Mouse (Mus musculus): ENCODE measurements around the gene Pla2g6. TPM values are rescaled to one million over a fixed set of nuclear protein-coding genes. Genes with fewer than 3 reads are reported as not detected.

Pla2g6 gene
- polyA plus RNA-seq, 1 experiment from 2014 or later = 24.0 TPM

- ATAC-seq (ENCODE audit: low read depth) = no peak
- WGBS = 55% methylated on average over 8 of the region's 8 CpGs
Measured at GRCm38 (mm10) chr15:79346051-79346793, 18.0 kb upstream of the Pla2g6 start, which contains the start of gene Maff. Maff (plus strand) TSS chr15:79346621.

GRCm38 (mm10) chr15:79344627-79345026, 16.4 kb upstream of the Pla2g6 start:
- no peaks in the 10 kb centered on the region for H3K27me3 ChIP-seq (ENCODE audit: control insufficient read depth, insufficient read depth, low read length)
- no peak for ATAC-seq (ENCODE audit: low read depth)
- H3K9me3 ChIP-seq (ENCODE audit: control insufficient read depth, low read length) = no peaks in the 10 kb centered on the region
- no peaks in the 10 kb centered on the region for H3K36me3 ChIP-seq (ENCODE audit: control insufficient read depth, insufficient read depth, low read length)
- H3K4me1 ChIP-seq (ENCODE audit: control insufficient read depth, insufficient read depth, low read length) = 0 out of 2 replicates have a peak, but pooled peaks cover 5% of the 10 kb centered on the region
- H3K9ac ChIP-seq (replicated peaks; ENCODE audit: low read depth, low read length) = no peak overlapping the region
- H3K4me3 ChIP-seq (ENCODE audit: low read depth, low read length) = no peak overlapping the region
- no peak overlapping the region for H3K27ac ChIP-seq (ENCODE audit: low read depth, low read length)
- WGBS = 59% methylated on average over 4 of the region's 4 CpGs
- no peak overlapping the region for H3K4me2 ChIP-seq (ENCODE audit: low read depth, low read length)

More at GRCm38 (mm10) chr15:79346051-79346793, 18.0 kb upstream of the Pla2g6 start, which contains the start of gene Maff:
- Histone ChIP-seq H3K4me1 (ENCODE audit: control insufficient read depth, insufficient read depth, low read length) (0 out of 2 replicates have a peak, but pooled peaks cover 5% of the 10 kb centered on the region), H3K36me3 (ENCODE audit: control insufficient read depth, insufficient read depth, low read length) (no peaks in the 10 kb centered on the region), H3K27ac (ENCODE audit: low read depth, low read length) (peak within 1 kb of the TSS; percentile 61), H3K27me3 (ENCODE audit: control insufficient read depth, insufficient read depth, low read length) (no peaks in the 10 kb centered on the region), H3K9ac (replicated peaks; ENCODE audit: low read depth, low read length) (peak within 1 kb of the TSS; percentile 63), H3K4me3 (ENCODE audit: low read depth, low read length) (peak within 1 kb of the TSS; percentile 81), H3K9me3 (ENCODE audit: control insufficient read depth, low read length) (no peaks in the 10 kb centered on the region), H3K4me2 (ENCODE audit: low read depth, low read length) (peak within 1 kb of the TSS; percentile 96)

- H3K4me1 ChIP-seq (ENCODE audit: control insufficient read depth, insufficient read depth, low read length) = no peaks in the 10 kb centered on the region
- no peak overlapping the region for H3K4me3 ChIP-seq (ENCODE audit: low read depth, low read length)
- H3K27me3 ChIP-seq (ENCODE audit: control insufficient read depth, insufficient read depth, low read length) = no peaks in the 10 kb centered on the region
- WGBS = 77% methylated on average over 6 of the region's 6 CpGs
- no peak for ATAC-seq (ENCODE audit: low read depth)
- no peaks in the 10 kb centered on the region for H3K9me3 ChIP-seq (ENCODE audit: control insufficient read depth, low read length)
- no peak overlapping the region for H3K9ac ChIP-seq (replicated peaks; ENCODE audit: low read depth, low read length)
- H3K36me3 ChIP-seq (ENCODE audit: control insufficient read depth, insufficient read depth, low read length) = no peaks in the 10 kb centered on the region
- H3K4me2 ChIP-seq (ENCODE audit: low read depth, low read length) = no peak overlapping the region
- H3K27ac ChIP-seq (ENCODE audit: low read depth, low read length) = no peak overlapping the region
Measured at GRCm38 (mm10) chr15:79342641-79343337, 14.6 kb upstream of the Pla2g6 start.

- H3K27me3 ChIP-seq (ENCODE audit: control insufficient read depth, insufficient read depth, low read length) = no peaks in the 10 kb centered on the region
- H3K4me3 ChIP-seq (ENCODE audit: low read depth, low read length) = no peak overlapping the region
- no peaks in the 10 kb centered on the region for H3K4me1 ChIP-seq (ENCODE audit: control insufficient read depth, insufficient read depth, low read length)
- no peak overlapping the region for H3K9ac ChIP-seq (replicated peaks; ENCODE audit: low read depth, low read length)
- H3K9me3 ChIP-seq (ENCODE audit: control insufficient read depth, low read length) = no peaks in the 10 kb centered on the region
- no peaks in the 10 kb centered on the region for H3K36me3 ChIP-seq (ENCODE audit: control insufficient read depth, insufficient read depth, low read length)
- H3K4me2 ChIP-seq (ENCODE audit: low read depth, low read length) = no peak overlapping the region
- ATAC-seq (ENCODE audit: low read depth) = no peak
- 76% methylated on average over 5 of the region's 5 CpGs for WGBS
- H3K27ac ChIP-seq (ENCODE audit: low read depth, low read length) = no peak overlapping the region
Measured at GRCm38 (mm10) chr15:79338978-79339377, 10.8 kb upstream of the Pla2g6 start.

GRCm38 (mm10) chr15:79335061-79335655, 7.0 kb upstream of the Pla2g6 start:
- Histone ChIP-seq H3K27ac (ENCODE audit: low read depth, low read length) (no peak overlapping the region), H3K4me1 (ENCODE audit: control insufficient read depth, insufficient read depth, low read length) (no peaks in the 10 kb centered on the region), H3K9ac (replicated peaks; ENCODE audit: low read depth, low read length) (no peak overlapping the region), H3K9me3 (ENCODE audit: control insufficient read depth, low read length) (no peaks in the 10 kb centered on the region), H3K27me3 (ENCODE audit: control insufficient read depth, insufficient read depth, low read length) (no peaks in the 10 kb centered on the region), H3K4me3 (ENCODE audit: low read depth, low read length) (no peak overlapping the region), H3K4me2 (ENCODE audit: low read depth, low read length) (no peak overlapping the region), H3K36me3 (ENCODE audit: control insufficient read depth, insufficient read depth, low read length) (no peaks in the 10 kb centered on the region)
- WGBS = 61% methylated on average over 7 of the region's 7 CpGs
- no peak for ATAC-seq (ENCODE audit: low read depth)

GRCm38 (mm10) chr15:79333409-79333808, 5.2 kb upstream of the Pla2g6 start:
- no peaks in the 10 kb centered on the region for H3K4me1 ChIP-seq (ENCODE audit: control insufficient read depth, insufficient read depth, low read length)
- no peaks in the 10 kb centered on the region for H3K9me3 ChIP-seq (ENCODE audit: control insufficient read depth, low read length)
- 79% methylated on average over 4 of the region's 4 CpGs for WGBS
- H3K27ac ChIP-seq (ENCODE audit: low read depth, low read length) = no peak overlapping the region
- H3K4me2 ChIP-seq (ENCODE audit: low read depth, low read length) = no peak overlapping the region
- H3K4me3 ChIP-seq (ENCODE audit: low read depth, low read length) = no peak overlapping the region
- no peak overlapping the region for H3K9ac ChIP-seq (replicated peaks; ENCODE audit: low read depth, low read length)
- no peaks in the 10 kb centered on the region for H3K36me3 ChIP-seq (ENCODE audit: control insufficient read depth, insufficient read depth, low read length)
- no peaks in the 10 kb centered on the region for H3K27me3 ChIP-seq (ENCODE audit: control insufficient read depth, insufficient read depth, low read length)
- ATAC-seq (ENCODE audit: low read depth) = no peak

- H3K4me1 ChIP-seq (ENCODE audit: control insufficient read depth, insufficient read depth, low read length) = peaks cover 11% of the 10 kb centered on the region; the same call in 1 of the 2 replicates
- 82% methylated on average over 4 of the region's 4 CpGs for WGBS
- no peaks in the 10 kb centered on the region for H3K27me3 ChIP-seq (ENCODE audit: control insufficient read depth, insufficient read depth, low read length)
- H3K36me3 ChIP-seq (ENCODE audit: control insufficient read depth, insufficient read depth, low read length) = no peaks in the 10 kb centered on the region
- H3K9ac ChIP-seq (replicated peaks; ENCODE audit: low read depth, low read length) = no peak overlapping the region
- no peak overlapping the region for H3K4me3 ChIP-seq (ENCODE audit: low read depth, low read length)
- H3K4me2 ChIP-seq (ENCODE audit: low read depth, low read length) = no peak overlapping the region
- ATAC-seq (ENCODE audit: low read depth) = no peak
- H3K27ac ChIP-seq (ENCODE audit: low read depth, low read length) = no peak overlapping the region
- no peaks in the 10 kb centered on the region for H3K9me3 ChIP-seq (ENCODE audit: control insufficient read depth, low read length)
Measured at GRCm38 (mm10) chr15:79330521-79330920, 2.3 kb upstream of the Pla2g6 start.

- no peaks in the 10 kb centered on the region for H3K9me3 ChIP-seq (ENCODE audit: control insufficient read depth, low read length)
- no peaks in the 10 kb centered on the region for H3K36me3 ChIP-seq (ENCODE audit: control insufficient read depth, insufficient read depth, low read length)
- ATAC-seq (ENCODE audit: low read depth) = no peak
- WGBS = 85% methylated on average over 6 of the region's 6 CpGs
- peaks cover 11% of the 10 kb centered on the region; the same call in 1 of the 2 replicates for H3K4me1 ChIP-seq (ENCODE audit: control insufficient read depth, insufficient read depth, low read length)
- H3K27me3 ChIP-seq (ENCODE audit: control insufficient read depth, insufficient read depth, low read length) = no peaks in the 10 kb centered on the region
- H3K27ac ChIP-seq (ENCODE audit: low read depth, low read length) = no peak overlapping the region
- H3K4me3 ChIP-seq (ENCODE audit: low read depth, low read length) = no peak overlapping the region
- no peak overlapping the region for H3K4me2 ChIP-seq (ENCODE audit: low read depth, low read length)
- H3K9ac ChIP-seq (replicated peaks; ENCODE audit: low read depth, low read length) = no peak overlapping the region
Measured at GRCm38 (mm10) chr15:79329979-79330363, 1.8 kb upstream of the Pla2g6 start.

All from neural tube, embryonic 14.5 days (tissue).